Mouse (Mus musculus) liver, adult 2 months (tissue): ENCODE measurements around the gene H2-Aa. TPM values are rescaled to one million over a fixed set of nuclear protein-coding genes. Genes with fewer than 3 reads are reported as not detected.

ENCODE experiments used
- DNase-seq: peaks from one replicate; pipeline ENCODE4 v3.0.0-alpha.2; 2011; ENCODE audit warnings: low read depth, low spot score; ENCODE audit errors: extremely low read depth
- H3K27ac ChIP-seq: fragments of 200-500 bp; replicated peaks from 2 replicates; pipeline ENCODE4 v1.5.1; 2012; ENCODE audit warnings: low read depth, mild to moderate bottlenecking, control low read depth, inconsistent platforms, low read length; ENCODE audit not compliant: insufficient read depth
- H3K27me3 ChIP-seq: fragments of 200-500 bp; 2 replicates; pipeline ENCODE4 v1.6.1; 2012; ENCODE audit warnings: mild to moderate bottlenecking, moderate library complexity, low read length, inconsistent platforms; ENCODE audit not compliant: control insufficient read depth, insufficient read depth
- H3K36me3 ChIP-seq: fragments of 200-500 bp; 2 replicates; pipeline ENCODE4 v1.6.1; 2012; ENCODE audit warnings: low read length, inconsistent platforms; ENCODE audit not compliant: control insufficient read depth, insufficient read depth
- H3K4me1 ChIP-seq: fragments of 200-500 bp; 2 replicates; pipeline ENCODE4 v1.6.1; 2011; ENCODE audit warnings: low read length; ENCODE audit not compliant: control insufficient read depth, insufficient read depth
- H3K4me3 ChIP-seq: fragments of 200-500 bp; 2 replicates; pipeline ENCODE4 v1.5.1; 2011; ENCODE audit warnings: low read depth, mild to moderate bottlenecking, control low read depth, low read length, moderate library complexity; ENCODE audit not compliant: insufficient read depth
- H3K79me2 ChIP-seq: fragments of 200-500 bp; 2 replicates; pipeline ENCODE4 v1.6.1; 2012; ENCODE audit warnings: inconsistent platforms, mild to moderate bottlenecking, low read length, moderate library complexity; ENCODE audit not compliant: control insufficient read depth, insufficient read depth
- H3K9ac ChIP-seq: fragments of 200-500 bp; 2 replicates; pipeline ENCODE4 v1.6.1; 2012; ENCODE audit warnings: low read depth, mild to moderate bottlenecking, control low read depth, inconsistent platforms, low read length
- CTCF ChIP-seq: fragments of 200-500 bp; IDR thresholded peaks from 2 replicates; pipeline ENCODE4 v1.5.1; 2011; ENCODE audit warnings: low read depth, low read length, control low read depth
- POLR2A ChIP-seq: fragments of 200-500 bp; IDR thresholded peaks from 2 replicates; pipeline ENCODE4 v1.6.1; 2011; ENCODE audit warnings: low read length, control low read depth; ENCODE audit not compliant: insufficient read depth; ENCODE audit errors: extremely low read depth
- WGBS: fragments of 180-500 bp; shearing (Covaris S2); methylation state at CpG from one replicate; pipeline ENCODE4 v1.1.7; 2018; 5-methylcytosine and 5-hydroxymethylcytosine counted together
- polyA plus RNA-seq: library from polyadenylated mRNA; depleted of rRNA; stranded (reverse); fragments of >200 nt; gene quantifications from 2 replicates; pipeline ENCODE4 v1.2.3, GENCODE M21; 2012
- total RNA-seq: library from RNA; depleted of rRNA; stranded (reverse); fragments of >200 nt; gene quantifications from 2 replicates; pipeline ENCODE4 v1.2.3, GENCODE M21; 2014

Gene H2-Aa
- total and polyA plus RNA-seq, 2 experiments: 32.8 to 78.0 TPM

DNA sequence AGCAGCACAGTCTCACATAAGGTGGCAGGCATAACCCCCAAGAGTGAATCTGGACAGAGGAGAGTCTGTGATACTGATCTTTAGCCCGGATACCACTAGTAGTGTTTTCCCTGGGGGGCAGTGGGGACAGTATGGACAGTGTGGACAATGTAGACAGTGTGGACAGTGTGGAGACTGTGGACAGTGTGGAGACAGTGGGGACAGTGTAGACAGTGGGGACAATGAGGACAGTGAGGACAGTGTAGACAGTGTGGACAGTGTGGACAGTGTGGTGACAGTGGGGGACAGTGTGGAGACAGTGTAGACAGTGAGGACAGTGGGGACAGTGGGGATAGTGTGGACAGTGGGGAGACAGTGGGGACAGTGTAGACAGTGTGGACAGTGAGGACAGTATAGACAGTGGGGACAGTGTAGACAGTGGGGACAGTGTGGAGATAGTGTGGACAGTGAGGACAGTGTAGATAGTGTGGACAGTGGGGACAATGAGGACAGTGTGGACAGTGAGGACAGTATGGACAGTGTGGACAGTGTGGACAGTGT lies 7.1 kb downstream of the H2-Aa start:
- Histone ChIP-seq H3K36me3 (no peaks in the 10 kb centered on the region), H3K4me1 (no peaks in the 10 kb centered on the region), H3K9ac (no peak overlapping the region), H3K4me3 (no peak overlapping the region), H3K27ac (no peak overlapping the region), H3K79me2 (no peaks in the 10 kb centered on the region), H3K27me3 (no peaks in the 10 kb centered on the region)
- TF ChIP-seq CTCF: no peak
- TF ChIP-seq POLR2A: no peak
- no peak for DNase-seq
- 77% methylated on average over 1 of the region's 1 CpGs for WGBS

DNA sequence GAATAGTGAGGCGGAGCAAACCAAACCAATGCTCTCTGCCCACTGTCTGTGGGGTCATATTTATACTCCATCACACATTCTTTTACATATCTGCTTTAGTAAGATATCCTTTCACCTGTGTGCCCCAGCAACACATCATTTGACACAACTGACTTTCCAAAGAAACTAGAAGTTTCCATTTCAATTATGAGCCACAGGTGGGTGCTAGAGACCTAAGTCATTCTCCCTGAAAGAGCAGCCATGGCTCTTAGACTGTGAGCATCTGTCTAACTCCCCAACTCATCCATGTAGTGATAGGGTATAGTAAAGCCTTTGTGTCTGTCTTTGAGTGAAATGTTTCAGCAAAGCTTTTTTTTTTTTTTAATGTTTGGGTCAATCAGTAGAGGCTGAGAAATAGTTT lies 15.5 kb downstream of the H2-Aa start:
- Histone ChIP-seq H3K4me3 (no peak overlapping the region), H3K27ac (no peak overlapping the region), H3K4me1 (no peaks in the 10 kb centered on the region), H3K36me3 (no peaks in the 10 kb centered on the region), H3K27me3 (no peaks in the 10 kb centered on the region), H3K79me2 (no peaks in the 10 kb centered on the region), H3K9ac (no peak overlapping the region)
- TF ChIP-seq POLR2A (no peak), CTCF (no peak)
- DNase-seq: no peak
- WGBS: 97% methylated on average over 1 of the region's 1 CpGs

DNA sequence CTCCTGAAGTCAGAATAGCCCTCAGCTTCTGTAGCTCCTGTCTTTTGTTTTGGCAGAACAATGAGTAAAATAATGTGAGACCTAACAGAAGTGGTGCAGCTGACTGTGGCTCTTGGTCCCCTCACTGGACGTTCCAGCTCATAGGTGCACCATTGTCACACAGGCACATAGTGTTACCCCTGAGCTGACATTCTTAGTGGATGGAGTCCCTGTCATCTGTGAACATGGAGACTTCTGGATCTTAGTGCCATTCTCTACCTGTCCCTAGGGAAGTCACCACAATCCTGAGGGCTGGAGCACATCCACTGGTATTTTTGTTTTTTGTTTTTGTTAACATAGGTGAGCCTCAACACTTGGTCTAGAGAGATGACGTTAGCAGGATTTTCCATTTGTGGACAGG lies 16.7 kb downstream of the H2-Aa start:
- H3K4me1 ChIP-seq: no peaks in the 10 kb centered on the region
- no peak for DNase-seq
- no peak overlapping the region for H3K27ac ChIP-seq
- H3K4me3 ChIP-seq: no peak overlapping the region
- TF ChIP-seq POLR2A (no peak), CTCF (no peak)
- 76% methylated on average over 2 of the region's 2 CpGs for WGBS
- no peak overlapping the region for H3K9ac ChIP-seq
- no peaks in the 10 kb centered on the region for H3K27me3 ChIP-seq
- H3K79me2 ChIP-seq: no peaks in the 10 kb centered on the region
- H3K36me3 ChIP-seq: no peaks in the 10 kb centered on the region

DNA sequence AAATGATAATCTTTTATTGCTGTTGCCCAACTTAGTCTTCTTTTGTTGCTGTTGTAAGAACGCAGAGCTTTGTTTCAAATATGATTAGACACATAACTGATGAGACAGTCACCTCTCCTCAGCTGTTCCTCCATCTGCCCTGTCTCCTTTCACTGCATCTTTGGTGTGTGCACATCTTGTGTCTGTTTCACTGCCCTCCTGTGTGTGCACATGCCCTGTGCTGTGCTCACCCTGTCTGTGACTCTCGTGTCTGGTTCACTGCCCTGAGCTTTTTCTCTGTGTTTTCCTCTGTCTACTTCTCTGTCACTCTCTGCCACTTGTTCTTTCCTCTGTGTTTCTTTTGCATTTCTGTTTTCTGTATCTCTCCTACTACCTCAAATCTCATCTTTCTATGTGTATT lies 17.4 kb downstream of the H2-Aa start:
- H3K9ac ChIP-seq: no peak overlapping the region
- no peak for TF ChIP-seq CTCF
- no peak for TF ChIP-seq POLR2A
- WGBS: 79% methylated on average over 2 of the region's 2 CpGs
- no peak for DNase-seq
- no peaks in the 10 kb centered on the region for H3K79me2 ChIP-seq
- no peaks in the 10 kb centered on the region for H3K36me3 ChIP-seq
- H3K4me3 ChIP-seq: no peak overlapping the region
- H3K27me3 ChIP-seq: no peaks in the 10 kb centered on the region
- H3K4me1 ChIP-seq: no peaks in the 10 kb centered on the region
- no peak overlapping the region for H3K27ac ChIP-seq

DNA sequence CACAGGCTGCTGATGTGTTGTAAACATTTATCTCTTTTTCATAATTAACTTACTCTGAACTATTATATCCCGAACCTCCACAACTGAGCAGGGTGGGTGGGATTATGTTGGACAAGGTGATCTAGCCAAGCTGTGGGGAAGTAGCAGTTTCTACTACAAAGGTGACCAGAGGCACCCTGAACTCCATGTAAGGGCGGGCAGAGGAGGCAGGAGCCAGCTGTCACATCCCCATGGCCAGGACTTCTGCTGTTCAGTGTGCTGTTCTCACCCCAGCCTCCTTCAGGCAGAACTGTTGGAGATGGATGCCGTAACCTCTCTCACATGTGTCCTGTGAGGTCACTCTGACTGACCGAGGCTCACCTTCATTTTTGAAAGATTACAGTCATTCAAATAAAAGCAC lies 17.8 kb downstream of the H2-Aa start:
- WGBS: 82% methylated on average over 4 of the region's 4 CpGs
- Histone ChIP-seq H3K4me1 (no peaks in the 10 kb centered on the region), H3K79me2 (no peaks in the 10 kb centered on the region), H3K9ac (no peak overlapping the region), H3K27me3 (peaks cover 3% of the 10 kb centered on the region; the same call in 1 of the 2 replicates), H3K36me3 (no peaks in the 10 kb centered on the region), H3K27ac (no peak overlapping the region), H3K4me3 (no peak overlapping the region)
- no peak for TF ChIP-seq POLR2A
- TF ChIP-seq CTCF: no peak
- no peak for DNase-seq

- H3K27ac ChIP-seq: no peak overlapping the region
- TF ChIP-seq CTCF (no peak), POLR2A (no peak)
These were observed 18.9 kb downstream of the H2-Aa start for GRCm38 (mm10) chr17:34268748-34269147.

More at GRCm38 (mm10) chr17:34268748-34269147, 18.9 kb downstream of the H2-Aa start:
- H3K79me2 ChIP-seq: no peaks in the 10 kb centered on the region
- H3K4me1 ChIP-seq: peaks cover 2% of the 10 kb centered on the region; the same call in 1 of the 2 replicates
- no peaks in the 10 kb centered on the region for H3K36me3 ChIP-seq
- H3K4me3 ChIP-seq: no peak overlapping the region
- H3K27me3 ChIP-seq: peaks cover 7% of the 10 kb centered on the region; the same call in 1 of the 2 replicates
- DNase-seq: no peak
- WGBS: 95% methylated on average over 2 of the region's 2 CpGs
- H3K9ac ChIP-seq: no peak overlapping the region
